Mouse (Mus musculus): ENCODE measurements around the gene Npl.
A peak's percentile ranks its signal among the peaks of the same experiment; 100 is the strongest.

DNA sequence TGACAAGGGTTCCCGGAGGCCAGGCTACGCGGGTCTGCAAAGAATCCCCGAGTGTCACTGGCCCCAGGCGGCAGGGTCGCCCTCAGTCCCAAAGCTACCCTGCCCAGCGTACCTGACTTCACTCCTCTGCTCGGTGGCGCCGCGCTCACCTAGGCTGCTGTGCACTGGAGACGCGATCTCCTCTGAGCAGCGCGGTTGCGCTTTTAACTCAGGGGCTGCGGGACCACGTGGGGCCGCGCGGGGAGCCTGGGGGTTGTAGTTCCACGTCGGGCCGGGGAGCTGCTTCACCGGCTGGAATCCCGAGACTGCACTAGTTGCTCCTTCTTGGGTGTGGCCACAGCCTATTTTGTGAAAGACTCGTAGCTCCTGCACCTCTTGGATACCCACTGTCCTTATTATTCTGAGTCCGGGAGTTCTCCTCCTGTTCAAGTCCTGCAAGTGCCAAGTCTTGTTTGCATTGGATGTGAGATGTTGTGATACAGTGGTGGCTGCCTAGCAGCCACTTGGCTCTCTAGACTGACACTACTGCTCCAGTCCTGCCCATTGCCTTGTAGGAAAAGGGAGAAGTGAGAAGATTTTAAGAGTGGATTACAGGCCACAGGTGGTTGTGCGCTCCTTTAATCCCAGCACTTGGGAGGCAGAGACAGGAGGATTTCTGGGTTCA, at the start of gene Npl:
- TF ChIP-seq CTCF (IDR thresholded peaks at IDR 0.05) (peak; percentile 14; the same call in 1 of the 2 replicates), EP300 (IDR thresholded peaks at IDR 0.05) (no peak)
